Mouse (Mus musculus): ENCODE results near the gene Rsph1.

The Rsph1 gene

GRCm38 (mm10) chr17:31216068-31216955, 60.9 kb downstream of the Rsph1 start:
- DNase-seq (ENCODE audit: extremely low read depth, insufficient read length, low spot score): no peak

- DNase-seq (ENCODE audit: extremely low read depth, insufficient read length, low spot score): no peak
Observed at GRCm38 (mm10) chr17:31211881-31212280, 65.3 kb downstream of the Rsph1 start.

GRCm38 (mm10) chr17:31210299-31210698, 66.9 kb downstream of the Rsph1 start:
- no peak for DNase-seq (ENCODE audit: extremely low read depth, insufficient read length, low spot score)

- no peak for DNase-seq (ENCODE audit: extremely low read depth, insufficient read length, low spot score)
Observed at GRCm38 (mm10) chr17:31209376-31209930, 67.7 kb downstream of the Rsph1 start.

GRCm38 (mm10) chr17:31208654-31209053, 68.5 kb downstream of the Rsph1 start:
- DNase-seq (ENCODE audit: extremely low read depth, insufficient read length, low spot score): no peak

GRCm38 (mm10) chr17:31207771-31208334, 69.3 kb downstream of the Rsph1 start, which contains the start of gene Ubash3a:
Ubash3a (plus strand) TSS chr17:31207873.
- DNase-seq (ENCODE audit: extremely low read depth, insufficient read length, low spot score): no peak
